Mouse (Mus musculus): Measurements from ENCODE around the gene Mier2. TPM values are rescaled to one million over a fixed set of nuclear protein-coding genes. Genes with fewer than 3 reads are reported as not detected.

Mier2 gene
- polyA plus RNA-seq, 1 experiment from 2014 or later = 26.5 TPM

Small RNAs within 50 kb of the gene (microRNA-seq; reads per million reads assigned to microRNA genes)
- gene Mir6909 (ENCODE audit: borderline number of aligned reads) = not detected

Other genes with a start within 250 kb of the Mier2 start
- not detected in 2 replicates for gene Vmn2r82, start 198.7 kb downstream of the Mier2 start, polyA plus RNA-seq (2014; fragmentation: Nextera tagmentation; extraction: Ambion mirVana)
- gene Vmn2r83, start 86.5 kb downstream of the Mier2 start, polyA plus RNA-seq (2014; fragmentation: Nextera tagmentation; extraction: Ambion mirVana) = not detected in 2 replicates
- 14.2 and 15.6 TPM in 2 replicates for gene Plpp2, start 21.4 kb downstream of the Mier2 start, polyA plus RNA-seq (2014; fragmentation: Nextera tagmentation; extraction: Ambion mirVana)
- not detected in 2 replicates for gene Theg, start 32.1 kb upstream of the Mier2 start, polyA plus RNA-seq (2014; fragmentation: Nextera tagmentation; extraction: Ambion mirVana)
- gene C2cd4c, start 58.8 kb upstream of the Mier2 start, polyA plus RNA-seq (2014; fragmentation: Nextera tagmentation; extraction: Ambion mirVana) = not detected in 2 replicates
- gene Shc2, start 82.7 kb upstream of the Mier2 start, polyA plus RNA-seq (2014; fragmentation: Nextera tagmentation; extraction: Ambion mirVana) = 1.3 and 2.6 TPM in 2 replicates
- not detected in 2 replicates for gene Odf3l2, start 90.5 kb upstream of the Mier2 start, polyA plus RNA-seq (2014; fragmentation: Nextera tagmentation; extraction: Ambion mirVana)
- gene Madcam1, start 109.4 kb upstream of the Mier2 start, polyA plus RNA-seq (2014; fragmentation: Nextera tagmentation; extraction: Ambion mirVana) = 1.1 and 1.5 TPM in 2 replicates
- 47.4 and 48.6 TPM in 2 replicates for gene Tpgs1, start 114.2 kb upstream of the Mier2 start, polyA plus RNA-seq (2014; fragmentation: Nextera tagmentation; extraction: Ambion mirVana)
- gene Cdc34, start 127.0 kb upstream of the Mier2 start, polyA plus RNA-seq (2014; fragmentation: Nextera tagmentation; extraction: Ambion mirVana) = 159 and 164 TPM in 2 replicates
- gene Gzmm, start 133.8 kb upstream of the Mier2 start, polyA plus RNA-seq (2014; fragmentation: Nextera tagmentation; extraction: Ambion mirVana) = 0.40 and 1.0 TPM in 2 replicates
- gene Bsg, start 149.3 kb upstream of the Mier2 start, polyA plus RNA-seq (2014; fragmentation: Nextera tagmentation; extraction: Ambion mirVana) = 1,233 and 1,252 TPM in 2 replicates
- gene Hcn2, start 161.4 kb upstream of the Mier2 start, polyA plus RNA-seq (2014; fragmentation: Nextera tagmentation; extraction: Ambion mirVana) = 0.13 and 0.14 TPM in 2 replicates
- 22.7 and 23.6 TPM in 2 replicates for gene Polrmt, start 191.4 kb upstream of the Mier2 start, polyA plus RNA-seq (2014; fragmentation: Nextera tagmentation; extraction: Ambion mirVana)
- gene Fgf22, start 199.9 kb upstream of the Mier2 start, polyA plus RNA-seq (2014; fragmentation: Nextera tagmentation; extraction: Ambion mirVana) = 0.26 TPM in 1 of 2 replicates, not detected in the other
- 63.1 and 69.0 TPM in 2 replicates for gene Rnf126, start 211.8 kb upstream of the Mier2 start, polyA plus RNA-seq (2014; fragmentation: Nextera tagmentation; extraction: Ambion mirVana)
- gene Fstl3, start 222.1 kb upstream of the Mier2 start, polyA plus RNA-seq (2014; fragmentation: Nextera tagmentation; extraction: Ambion mirVana) = 11.4 TPM in 2 replicates
- gene Prss57, start 235.8 kb upstream of the Mier2 start, polyA plus RNA-seq (2014; fragmentation: Nextera tagmentation; extraction: Ambion mirVana) = not detected in 2 replicates
- 66.6 and 70.1 TPM in 2 replicates for gene Palm, start 238.4 kb upstream of the Mier2 start, polyA plus RNA-seq (2014; fragmentation: Nextera tagmentation; extraction: Ambion mirVana)